Mouse (Mus musculus) urinary bladder, postnatal 14 days (tissue): ENCODE data around the gene Apol8.

Experiments used
- DNase-seq: peaks from one replicate; pipeline ENCODE4 v3.0.0; 2021; ENCODE audit warnings: low spot score

Gene Apol8

DNA sequence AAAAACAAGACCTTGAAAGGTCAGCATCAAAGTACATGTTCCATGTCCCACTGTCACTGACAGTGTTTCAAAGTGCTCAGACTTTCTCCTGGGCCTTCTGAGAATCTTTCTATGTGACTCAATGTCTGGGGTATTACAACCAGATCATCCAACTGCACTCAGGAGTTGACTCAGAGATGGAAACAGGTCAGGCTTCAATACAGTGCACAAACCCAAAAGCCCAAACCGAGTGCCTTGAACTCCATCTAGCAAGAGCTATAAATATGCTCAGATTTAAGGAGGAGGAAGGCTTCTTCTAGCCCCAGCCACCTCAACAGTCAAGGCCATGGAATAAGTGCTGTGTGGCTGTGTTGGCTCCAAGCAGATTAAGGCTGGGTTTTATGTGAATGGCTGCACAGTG lies 29.0 kb upstream of the Apol8 start:
- DNase-seq: no peak

GRCm38 (mm10) chr15:77784039-77784824 lies 27.4 kb upstream of the Apol8 start:
- no peak for DNase-seq

- DNase-seq: peak; percentile 52
These were observed 25.7 kb upstream of the Apol8 start for GRCm38 (mm10) chr15:77782449-77783014.

DNA sequence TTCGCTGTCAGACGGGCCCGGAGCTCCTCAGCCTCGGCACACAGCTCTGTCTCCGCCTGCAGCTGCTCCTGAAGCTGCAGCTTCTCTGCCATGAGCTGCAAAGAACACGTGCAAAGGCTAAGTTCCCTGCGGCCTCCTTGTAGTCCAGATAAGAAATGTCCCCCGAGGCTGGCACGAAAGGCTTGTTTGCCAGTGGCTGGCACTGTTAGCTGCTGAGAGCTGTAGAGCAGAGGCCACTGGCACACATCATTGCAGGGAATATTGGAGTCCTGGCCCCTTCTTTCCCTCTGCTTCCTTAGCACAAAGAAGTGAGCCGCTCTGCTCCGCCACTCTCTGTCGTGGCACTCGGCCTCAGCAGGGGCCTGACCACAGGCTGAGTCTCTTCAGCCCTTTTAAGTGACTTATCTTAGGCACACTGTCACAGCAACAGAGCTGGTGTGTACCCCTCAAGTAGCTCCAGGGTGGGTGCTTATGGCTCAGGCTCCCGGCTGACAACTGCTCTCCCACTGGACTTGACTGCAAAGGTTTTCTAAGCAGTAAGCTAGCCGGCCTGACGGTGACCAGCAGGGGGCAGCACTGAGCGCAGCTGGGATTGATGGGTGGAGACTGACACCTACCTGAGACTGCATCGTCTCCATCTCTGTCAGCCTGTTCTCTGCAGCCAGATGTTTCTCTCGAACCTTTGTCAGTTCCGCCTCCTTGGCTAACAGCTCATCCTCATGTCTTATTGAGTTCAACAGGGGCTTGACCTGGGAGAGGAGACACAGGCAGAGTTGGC lies 18.6 kb upstream of the Apol8 start:
- peak; percentile 81 for DNase-seq

- DNase-seq: no peak
These were observed 17.5 kb upstream of the Apol8 start for GRCm38 (mm10) chr15:77774303-77774702.

GRCm38 (mm10) chr15:77773099-77773915 lies 16.5 kb upstream of the Apol8 start:
- DNase-seq: no peak

- DNase-seq: no peak
These were observed 14.1 kb upstream of the Apol8 start for GRCm38 (mm10) chr15:77770942-77771341.

- no peak for DNase-seq
These were observed 13.5 kb upstream of the Apol8 start for GRCm38 (mm10) chr15:77770341-77770740.

- no peak for DNase-seq
These were observed 10.2 kb upstream of the Apol8 start for GRCm38 (mm10) chr15:77766981-77767380.

- DNase-seq: no peak
These were observed 8.8 kb upstream of the Apol8 start for GRCm38 (mm10) chr15:77765484-77766093.

GRCm38 (mm10) chr15:77764391-77765006 lies 7.7 kb upstream of the Apol8 start:
- peak; percentile 50 for DNase-seq

DNA sequence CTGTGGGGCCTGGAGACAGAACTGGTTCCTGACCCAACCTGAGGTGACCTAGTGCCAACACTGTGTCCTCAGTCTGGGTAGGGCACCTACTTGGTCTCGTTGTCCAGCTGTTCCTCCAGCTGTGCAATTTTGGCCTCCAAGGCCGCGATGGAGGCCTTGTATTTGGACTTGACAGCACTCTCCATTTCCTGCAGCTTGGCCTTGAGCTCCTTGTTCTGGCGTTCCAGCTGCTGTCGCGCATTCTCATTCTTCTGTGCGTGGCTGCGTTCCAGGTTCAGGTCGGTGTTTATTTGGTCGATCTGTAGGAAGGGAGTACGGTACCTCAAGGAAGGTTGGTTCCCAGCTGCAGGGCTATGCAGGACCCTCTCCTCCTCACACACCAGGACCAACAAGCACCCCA lies 6.9 kb upstream of the Apol8 start:
- DNase-seq: no peak

DNA sequence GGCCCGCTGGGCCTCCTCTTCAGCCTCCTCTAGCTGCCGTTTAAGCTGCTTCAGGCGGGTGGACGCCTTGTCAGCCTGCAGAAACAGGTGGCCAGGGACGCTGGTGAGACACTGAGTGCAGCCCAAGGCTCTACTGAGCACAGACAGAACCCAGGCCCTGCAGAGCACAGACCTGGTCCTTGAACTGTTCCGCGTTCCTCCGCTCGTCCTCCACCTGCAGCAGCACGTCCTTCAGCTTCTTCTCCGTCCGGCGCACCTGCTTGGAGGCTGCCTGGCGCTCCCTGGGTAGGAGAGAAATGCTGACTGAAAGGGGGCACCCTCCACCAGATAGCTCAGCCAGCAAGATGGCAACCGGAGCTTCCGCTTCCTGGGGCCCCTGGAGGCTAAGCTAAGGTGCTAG lies 6.2 kb upstream of the Apol8 start:
- no peak for DNase-seq

- no peak for DNase-seq
These were observed 5.0 kb upstream of the Apol8 start for GRCm38 (mm10) chr15:77761561-77762380.

DNA sequence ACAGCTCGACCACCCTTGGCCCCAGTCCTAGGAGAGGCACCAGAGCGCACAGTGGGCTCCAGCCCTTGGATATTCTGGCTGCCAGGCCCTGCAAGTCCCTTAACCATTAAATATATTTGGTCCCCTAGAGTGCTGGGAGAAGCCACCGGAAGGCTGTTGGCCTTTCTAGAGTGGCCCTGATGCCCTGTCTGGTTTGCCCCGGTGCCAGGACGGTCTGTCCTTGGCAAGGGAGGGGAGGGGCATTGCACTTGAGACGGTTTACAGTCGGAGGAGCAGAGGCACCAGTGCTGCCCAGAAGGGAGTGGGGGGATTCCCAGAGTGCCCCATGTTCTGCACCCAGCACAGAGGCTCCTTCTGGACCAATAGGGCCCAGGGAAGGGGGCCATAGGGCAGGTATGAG lies 4.3 kb upstream of the Apol8 start:
- no peak for DNase-seq

DNA sequence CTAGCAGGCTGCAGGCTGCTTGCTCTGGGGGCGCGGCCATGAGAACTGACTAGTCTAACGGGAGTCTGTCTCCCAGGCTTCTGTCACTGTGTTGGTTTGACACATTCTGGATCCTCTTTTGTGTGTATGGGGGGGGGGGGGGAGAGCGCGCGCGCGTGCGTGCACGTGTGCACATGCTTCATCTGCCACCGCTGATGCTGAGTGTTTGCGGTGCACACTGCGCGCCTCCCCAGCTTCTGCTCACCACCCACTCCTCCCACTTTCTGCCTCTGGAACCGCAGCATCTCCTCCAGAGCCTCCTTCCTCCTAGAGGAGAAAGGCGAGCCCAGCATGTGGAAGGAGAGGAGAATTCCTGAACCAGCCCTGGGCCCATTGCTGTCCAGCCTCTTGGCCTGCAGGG lies 3.2 kb upstream of the Apol8 start:
- DNase-seq: no peak

DNA sequence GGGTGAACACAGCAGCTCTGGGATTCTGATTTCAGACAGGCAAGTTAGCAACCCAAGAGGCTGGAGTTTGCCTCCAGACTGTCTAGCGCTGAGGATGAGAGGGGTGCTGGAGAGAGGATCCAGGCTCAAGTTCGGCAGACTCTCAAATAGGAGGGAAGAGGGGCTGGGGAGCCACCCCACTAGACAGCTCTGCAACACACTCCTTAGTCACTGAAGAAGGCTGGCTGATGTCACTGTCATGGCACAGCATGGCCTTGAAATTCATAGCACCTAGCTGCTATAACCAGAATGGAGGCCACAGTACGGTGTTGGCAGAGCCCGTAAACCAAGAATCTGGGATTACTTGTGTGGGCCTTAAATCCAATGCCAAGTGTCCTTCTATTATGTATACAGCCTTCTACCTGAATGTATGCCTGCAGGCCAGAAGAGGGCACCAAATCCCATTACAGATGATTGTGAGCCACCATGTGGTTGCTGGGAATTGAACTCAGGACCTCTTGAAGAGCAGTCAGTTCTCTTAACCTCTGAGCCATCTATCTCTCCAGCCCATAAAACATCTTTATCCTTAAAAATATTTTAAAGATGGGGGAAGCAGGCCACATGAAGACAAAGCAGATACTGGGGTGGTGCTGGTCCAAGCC lies 903 bp upstream of the Apol8 start:
- DNase-seq: no peak

GRCm38 (mm10) chr15:77756081-77756480 lies 722 bp downstream of the Apol8 start:
- no peak for DNase-seq

DNA sequence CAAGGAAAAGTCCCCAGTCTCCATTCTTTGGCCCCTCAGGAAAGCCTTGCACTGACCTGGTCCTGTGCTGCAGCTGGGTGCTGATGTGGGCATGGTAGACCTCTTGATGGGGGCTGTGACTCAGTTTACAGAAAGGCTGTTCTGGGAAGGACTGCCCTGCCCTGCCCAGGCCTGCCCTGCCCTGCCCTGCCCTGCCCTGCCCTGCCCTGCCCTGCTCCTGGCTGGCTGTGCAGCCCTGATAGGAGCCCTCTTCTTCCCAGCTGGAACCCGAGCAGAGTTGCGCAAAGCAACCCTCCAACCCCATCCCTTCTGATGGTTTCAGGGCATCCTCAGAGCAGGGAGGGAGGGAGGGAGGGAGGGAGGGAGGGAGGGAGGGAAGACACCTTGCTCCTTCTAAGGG lies 1.7 kb downstream of the Apol8 start:
- no peak for DNase-seq

- DNase-seq: no peak
These were observed 4.4 kb downstream of the Apol8 start for GRCm38 (mm10) chr15:77752443-77752842.
